Mouse (Mus musculus): ENCODE data around the gene Atp6v1a. TPM values are rescaled to one million over a fixed set of nuclear protein-coding genes. Genes with fewer than 3 reads are reported as not detected.

The Atp6v1a gene
- polyA plus RNA-seq, 1 experiment, result 230 TPM

GRCm38 (mm10) chr16:44122122-44122521 is 17.4 kb downstream of the Atp6v1a start:
- no peak for TF ChIP-seq POLR2A (IDR thresholded peaks at IDR 0.05; ENCODE audit: borderline replicate concordance, insufficient read depth, low read length)
- no peak for TF ChIP-seq CTCF (IDR thresholded peaks at IDR 0.05; ENCODE audit: borderline replicate concordance, insufficient read depth, low read depth, low read length)
- Histone ChIP-seq H3K27me3 (ENCODE audit: control insufficient read depth, insufficient read depth, low read length) (no peaks in the 10 kb centered on the region), H3K4me1 (ENCODE audit: control insufficient read depth, insufficient read depth, low read length) (peaks cover 30% of the 10 kb centered on the region; the same call in 1 of the 2 replicates), H3K27ac (ENCODE audit: insufficient read depth, low read length) (peak overlapping the region; percentile 89), H3K4me3 (replicated peaks; ENCODE audit: insufficient read depth, low read depth, low read length) (no peak overlapping the region)
- peak in 1 of 2 experiments; percentile 45 for DNase-seq
- 67% methylated on average over 6 of the region's 6 CpGs for WGBS

- peak overlapping the region; percentile 56 for H3K27ac ChIP-seq (ENCODE audit: insufficient read depth, low read length)
- DNase-seq, result peak in 1 of 2 experiments; percentile 36
- peaks cover 30% of the 10 kb centered on the region; the same call in 1 of the 2 replicates for H3K4me1 ChIP-seq (ENCODE audit: control insufficient read depth, insufficient read depth, low read length)
- no peak overlapping the region for H3K4me3 ChIP-seq (replicated peaks; ENCODE audit: insufficient read depth, low read depth, low read length)
- H3K27me3 ChIP-seq (ENCODE audit: control insufficient read depth, insufficient read depth, low read length), result no peaks in the 10 kb centered on the region
- TF ChIP-seq CTCF (IDR thresholded peaks at IDR 0.05; ENCODE audit: borderline replicate concordance, insufficient read depth, low read depth, low read length) (no peak), POLR2A (IDR thresholded peaks at IDR 0.05; ENCODE audit: borderline replicate concordance, insufficient read depth, low read length) (no peak)
- WGBS, result 46% methylated on average over 7 of the region's 7 CpGs
Observed at GRCm38 (mm10) chr16:44119753-44120501, 19.6 kb downstream of the Atp6v1a start.

GRCm38 (mm10) chr16:44109002-44109401 is 30.5 kb downstream of the Atp6v1a start:
- no peak for DNase-seq
- Histone ChIP-seq H3K4me3 (replicated peaks; ENCODE audit: insufficient read depth, low read depth, low read length) (no peak overlapping the region), H3K27me3 (ENCODE audit: control insufficient read depth, insufficient read depth, low read length) (no peaks in the 10 kb centered on the region), H3K27ac (ENCODE audit: insufficient read depth, low read length) (no peak overlapping the region), H3K4me1 (ENCODE audit: control insufficient read depth, insufficient read depth, low read length) (no peaks in the 10 kb centered on the region)
- TF ChIP-seq CTCF (IDR thresholded peaks at IDR 0.05; ENCODE audit: borderline replicate concordance, insufficient read depth, low read depth, low read length) (no peak), POLR2A (IDR thresholded peaks at IDR 0.05; ENCODE audit: borderline replicate concordance, insufficient read depth, low read length) (no peak)
- 18% methylated on average over 4 of the region's 4 CpGs for WGBS

- no peak for DNase-seq
- no peaks in the 10 kb centered on the region for H3K4me1 ChIP-seq (ENCODE audit: control insufficient read depth, insufficient read depth, low read length)
- no peak overlapping the region for H3K4me3 ChIP-seq (replicated peaks; ENCODE audit: insufficient read depth, low read depth, low read length)
- TF ChIP-seq POLR2A (IDR thresholded peaks at IDR 0.05; ENCODE audit: borderline replicate concordance, insufficient read depth, low read length) (no peak), CTCF (IDR thresholded peaks at IDR 0.05; ENCODE audit: borderline replicate concordance, insufficient read depth, low read depth, low read length) (no peak)
- 92% methylated on average over 2 of the region's 2 CpGs for WGBS
- H3K27me3 ChIP-seq (ENCODE audit: control insufficient read depth, insufficient read depth, low read length), result no peaks in the 10 kb centered on the region
- no peak overlapping the region for H3K27ac ChIP-seq (ENCODE audit: insufficient read depth, low read length)
Observed at GRCm38 (mm10) chr16:44105211-44105610, 34.3 kb downstream of the Atp6v1a start.

- TF ChIP-seq POLR2A (IDR thresholded peaks at IDR 0.05; ENCODE audit: borderline replicate concordance, insufficient read depth, low read length) (no peak), CTCF (IDR thresholded peaks at IDR 0.05; ENCODE audit: borderline replicate concordance, insufficient read depth, low read depth, low read length) (no peak; the same call in 1 of the 2 replicates)
- H3K4me1 ChIP-seq (ENCODE audit: control insufficient read depth, insufficient read depth, low read length), result no peaks in the 10 kb centered on the region
- DNase-seq, result no peak
- no peak overlapping the region for H3K4me3 ChIP-seq (replicated peaks; ENCODE audit: insufficient read depth, low read depth, low read length)
- no peaks in the 10 kb centered on the region for H3K27me3 ChIP-seq (ENCODE audit: control insufficient read depth, insufficient read depth, low read length)
- WGBS, result 90% methylated on average over 18 of the region's 18 CpGs
- H3K27ac ChIP-seq (ENCODE audit: insufficient read depth, low read length), result no peak overlapping the region
Observed at GRCm38 (mm10) chr16:44103806-44104766, 35.4 kb downstream of the Atp6v1a start.

- Histone ChIP-seq H3K27me3 (ENCODE audit: control insufficient read depth, insufficient read depth, low read length) (no peaks in the 10 kb centered on the region), H3K4me3 (replicated peaks; ENCODE audit: insufficient read depth, low read depth, low read length) (no peak overlapping the region), H3K4me1 (ENCODE audit: control insufficient read depth, insufficient read depth, low read length) (peaks cover 4% of the 10 kb centered on the region; the same call in 1 of the 2 replicates), H3K27ac (ENCODE audit: insufficient read depth, low read length) (no peak overlapping the region)
- TF ChIP-seq POLR2A (IDR thresholded peaks at IDR 0.05; ENCODE audit: borderline replicate concordance, insufficient read depth, low read length) (no peak), CTCF (IDR thresholded peaks at IDR 0.05; ENCODE audit: borderline replicate concordance, insufficient read depth, low read depth, low read length) (no peak)
- 92% methylated on average over 2 of the region's 2 CpGs for WGBS
- no peak for DNase-seq
Observed at GRCm38 (mm10) chr16:44102925-44103324, 36.6 kb downstream of the Atp6v1a start.

GRCm38 (mm10) chr16:44101181-44101710 is 38.3 kb downstream of the Atp6v1a start:
- TF ChIP-seq POLR2A (IDR thresholded peaks at IDR 0.05; ENCODE audit: borderline replicate concordance, insufficient read depth, low read length) (no peak), CTCF (IDR thresholded peaks at IDR 0.05; ENCODE audit: borderline replicate concordance, insufficient read depth, low read depth, low read length) (no peak)
- Histone ChIP-seq H3K27me3 (ENCODE audit: control insufficient read depth, insufficient read depth, low read length) (no peaks in the 10 kb centered on the region), H3K4me1 (ENCODE audit: control insufficient read depth, insufficient read depth, low read length) (peaks cover 4% of the 10 kb centered on the region; the same call in 1 of the 2 replicates), H3K4me3 (replicated peaks; ENCODE audit: insufficient read depth, low read depth, low read length) (no peak overlapping the region), H3K27ac (ENCODE audit: insufficient read depth, low read length) (no peak overlapping the region)
- 77% methylated on average over 12 of the region's 12 CpGs for WGBS
- no peak for DNase-seq

All from cerebellum, adult 2 months (tissue).